Mouse (Mus musculus) heart, embryonic 10.5 days (tissue): ENCODE measurements at regions not wholly inside any gene's neighbourhood (a gene's known extent, or its start where the extent isn't known, plus 50 kb on each side); places are given as distances from the start of the nearest gene placed in this dataset.
A peak's percentile ranks its signal among the peaks of the same experiment; 100 is the strongest.

Experiments used
- DNase-seq: peaks from one replicate; pipeline ENCODE4 v3.0.0-alpha.2; 2017; ENCODE audit warnings: low spot score
- H3K27ac ChIP-seq: fragments of 300-500 bp; sonication (generic); 2 replicates; pipeline ENCODE4 v1.5.1; 2016; ENCODE audit warnings: mild to moderate bottlenecking
- H3K27me3 ChIP-seq: fragments of 300-500 bp; sonication (generic); 2 replicates; pipeline ENCODE4 v1.6.1; 2016; ENCODE audit warnings: mild to moderate bottlenecking; ENCODE audit not compliant: poor library complexity, insufficient read depth, severe bottlenecking
- H3K36me3 ChIP-seq: fragments of 300-500 bp; sonication (generic); 2 replicates; pipeline ENCODE4 v1.6.1; 2016; ENCODE audit warnings: mild to moderate bottlenecking, moderate library complexity
- H3K4me1 ChIP-seq: fragments of 300-500 bp; sonication (generic); 2 replicates; pipeline ENCODE4 v1.6.1; 2016; ENCODE audit warnings: mild to moderate bottlenecking
- H3K4me3 ChIP-seq: fragments of 300-500 bp; sonication (generic); 2 replicates; pipeline ENCODE4 v1.5.1; 2016; ENCODE audit warnings: mild to moderate bottlenecking, moderate library complexity
- H3K9me3 ChIP-seq: fragments of 300-500 bp; sonication (generic); 2 replicates; pipeline ENCODE4 v1.6.1; 2016; ENCODE audit warnings: mild to moderate bottlenecking, moderate library complexity
- WGBS: fragments of 180-500 bp; shearing (Covaris S2); methylation state at CpG from one replicate; pipeline ENCODE4 v1.1.7; 2016; 5-methylcytosine and 5-hydroxymethylcytosine counted together

DNA sequence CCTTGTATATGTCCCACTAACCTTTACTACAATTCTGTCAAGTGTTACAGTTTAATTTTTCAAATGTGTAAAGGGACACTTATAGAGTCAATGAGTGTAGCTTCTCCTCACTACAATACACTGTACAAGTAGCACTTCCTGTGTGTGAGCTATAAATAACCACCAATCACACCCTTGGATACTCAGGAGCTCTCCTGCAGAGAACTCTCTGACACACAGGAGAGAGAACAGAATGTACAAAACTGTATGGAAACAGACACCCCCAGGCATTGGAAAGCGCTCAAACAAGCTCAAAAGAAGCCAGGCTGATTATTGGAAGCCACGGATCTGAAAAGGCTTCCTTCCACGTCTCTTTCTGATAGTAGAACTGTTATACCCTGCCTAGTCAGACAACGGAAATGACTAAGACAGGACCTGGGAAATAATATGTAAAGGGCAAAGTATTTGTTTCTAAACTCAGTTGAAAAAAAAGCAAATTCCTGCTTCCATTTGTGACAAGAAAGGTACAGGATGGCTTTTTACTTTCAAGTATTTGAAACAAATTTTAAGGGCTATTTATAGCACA lies 122.9 kb upstream of the Arhgap18 start:
- DNase-seq = no peak
- 65% methylated on average over 4 of the region's 4 CpGs for WGBS

GRCm38 (mm10) chr10:26632266-26632665 lies 121.0 kb upstream of the Arhgap18 start:
- no peak for DNase-seq
- H3K4me1 ChIP-seq = no peaks in the 10 kb centered on the region
- no peaks in the 10 kb centered on the region for H3K27me3 ChIP-seq
- no peaks in the 10 kb centered on the region for H3K36me3 ChIP-seq
- H3K9me3 ChIP-seq = no peaks in the 10 kb centered on the region
- no peak overlapping the region for H3K27ac ChIP-seq
- no peak overlapping the region for H3K4me3 ChIP-seq
- 80% methylated on average over 5 of the region's 5 CpGs for WGBS

More for the DNA sequence above, 122.9 kb upstream of the Arhgap18 start:
- no peaks in the 10 kb centered on the region for H3K36me3 ChIP-seq
- no peak overlapping the region for H3K27ac ChIP-seq
- H3K4me1 ChIP-seq = no peaks in the 10 kb centered on the region
- H3K9me3 ChIP-seq = no peaks in the 10 kb centered on the region
- no peak overlapping the region for H3K4me3 ChIP-seq
- H3K27me3 ChIP-seq = no peaks in the 10 kb centered on the region

- H3K9me3 ChIP-seq = no peaks in the 10 kb centered on the region
- H3K4me1 ChIP-seq = no peaks in the 10 kb centered on the region
- H3K27ac ChIP-seq = no peak overlapping the region
- no peaks in the 10 kb centered on the region for H3K27me3 ChIP-seq
- no peaks in the 10 kb centered on the region for H3K36me3 ChIP-seq
- WGBS = 48% methylated on average over 3 of the region's 3 CpGs
- no peak overlapping the region for H3K4me3 ChIP-seq
- no peak for DNase-seq
These were observed 115.8 kb upstream of the Arhgap18 start for GRCm38 (mm10) chr10:26637459-26637858.

- H3K4me3 ChIP-seq = no peak overlapping the region
- no peaks in the 10 kb centered on the region for H3K27me3 ChIP-seq
- H3K4me1 ChIP-seq = no peaks in the 10 kb centered on the region
- no peaks in the 10 kb centered on the region for H3K36me3 ChIP-seq
- H3K9me3 ChIP-seq = no peaks in the 10 kb centered on the region
- no peak for DNase-seq
- 60% methylated on average over 4 of the region's 4 CpGs for WGBS
- no peak overlapping the region for H3K27ac ChIP-seq
These were observed 115.2 kb upstream of the Arhgap18 start for GRCm38 (mm10) chr10:26638056-26638455.

DNA sequence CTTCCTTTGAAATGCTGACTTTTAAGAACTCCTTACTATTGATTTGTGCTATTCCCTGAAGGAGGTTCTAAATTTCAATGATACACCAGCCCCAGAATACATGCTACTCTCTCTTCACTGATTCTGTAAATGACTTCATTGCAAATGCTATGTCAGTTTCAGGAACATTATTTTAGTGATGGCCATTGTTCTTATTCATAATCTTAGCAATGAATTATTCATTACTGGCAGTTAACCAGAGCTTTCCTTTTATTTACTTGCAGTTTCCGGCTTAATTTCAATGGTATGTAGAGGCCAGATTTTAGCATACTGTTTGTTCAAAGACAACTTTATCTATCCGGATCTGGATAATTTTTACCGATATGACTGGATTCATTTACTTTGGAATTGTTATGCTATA lies 114.1 kb upstream of the Arhgap18 start:
- H3K4me1 ChIP-seq = no peaks in the 10 kb centered on the region
- H3K9me3 ChIP-seq = no peaks in the 10 kb centered on the region
- WGBS = 91% methylated on average over 3 of the region's 3 CpGs
- no peaks in the 10 kb centered on the region for H3K27me3 ChIP-seq
- DNase-seq = no peak
- no peaks in the 10 kb centered on the region for H3K36me3 ChIP-seq
- H3K4me3 ChIP-seq = no peak overlapping the region
- no peak overlapping the region for H3K27ac ChIP-seq

DNA sequence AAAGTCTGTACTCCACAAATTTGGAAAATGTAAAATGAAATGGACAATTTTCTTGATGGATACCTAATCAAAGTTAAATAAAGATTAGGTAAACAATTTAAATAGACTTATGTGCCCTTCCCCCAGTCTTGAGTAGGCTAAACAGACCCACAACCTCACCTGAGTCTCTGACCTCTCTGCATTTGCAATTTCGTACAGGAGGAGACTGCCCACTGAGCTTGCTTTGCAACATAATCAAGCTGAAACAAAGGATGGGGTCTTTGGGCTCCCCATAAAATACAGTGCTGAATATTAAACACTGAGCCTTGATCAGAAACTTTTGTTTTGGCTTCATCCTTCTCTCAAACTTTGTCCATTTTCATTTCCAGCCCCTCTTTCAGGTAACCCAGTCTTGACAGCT lies 100.1 kb upstream of the Arhgap18 start:
- no peaks in the 10 kb centered on the region for H3K27me3 ChIP-seq
- no peaks in the 10 kb centered on the region for H3K4me1 ChIP-seq
- no peak for DNase-seq
- H3K36me3 ChIP-seq = no peaks in the 10 kb centered on the region
- no peak overlapping the region for H3K27ac ChIP-seq
- 73% methylated on average over 1 of the region's 1 CpGs for WGBS
- no peaks in the 10 kb centered on the region for H3K9me3 ChIP-seq
- H3K4me3 ChIP-seq = no peak overlapping the region

DNA sequence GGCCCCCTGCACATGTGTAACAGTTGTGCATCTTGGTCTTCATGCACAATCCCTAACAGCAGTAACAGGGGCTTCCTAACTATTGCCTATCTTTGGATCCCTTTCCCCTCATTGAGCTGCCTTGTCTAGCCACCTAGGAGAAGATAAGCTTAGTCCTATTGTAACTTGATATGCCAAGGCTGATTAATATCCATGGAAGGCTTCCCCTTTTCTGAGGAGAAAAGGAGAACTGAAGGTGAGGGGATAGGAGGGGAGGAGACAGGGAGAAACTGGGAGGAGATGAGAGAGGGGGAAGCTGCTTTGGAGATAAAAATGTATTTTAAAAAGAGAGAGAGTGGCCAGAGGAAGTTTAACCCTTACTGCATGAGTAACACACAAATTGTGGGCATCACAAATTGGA lies 89.0 kb upstream of the Arhgap18 start:
- Histone ChIP-seq H3K4me3 (no peak overlapping the region), H3K27ac (no peak overlapping the region), H3K27me3 (no peaks in the 10 kb centered on the region), H3K9me3 (no peaks in the 10 kb centered on the region), H3K36me3 (no peaks in the 10 kb centered on the region), H3K4me1 (no peaks in the 10 kb centered on the region)
- DNase-seq = no peak

GRCm38 (mm10) chr10:26679500-26680227 lies 73.6 kb upstream of the Arhgap18 start:
- Histone ChIP-seq H3K4me3 (no peak overlapping the region), H3K36me3 (no peaks in the 10 kb centered on the region), H3K27me3 (no peaks in the 10 kb centered on the region), H3K27ac (no peak overlapping the region), H3K9me3 (no peaks in the 10 kb centered on the region), H3K4me1 (no peaks in the 10 kb centered on the region)
- 47% methylated on average over 4 of the region's 4 CpGs for WGBS
- no peak for DNase-seq

- no peak for DNase-seq
- peaks cover 9% of the 10 kb centered on the region; the same call in 1 of the 2 replicates for H3K27me3 ChIP-seq
- WGBS = 74% methylated on average over 2 of the region's 2 CpGs
- no peaks in the 10 kb centered on the region for H3K36me3 ChIP-seq
- H3K4me3 ChIP-seq = peak overlapping the region; percentile 63
- H3K27ac ChIP-seq = no peak overlapping the region
- 0 out of 2 replicates have a peak, but pooled peaks cover 5% of the 10 kb centered on the region for H3K4me1 ChIP-seq
- no peaks in the 10 kb centered on the region for H3K9me3 ChIP-seq
These were observed 58.5 kb upstream of the Arhgap18 start for GRCm38 (mm10) chr10:26694761-26695160.

DNA sequence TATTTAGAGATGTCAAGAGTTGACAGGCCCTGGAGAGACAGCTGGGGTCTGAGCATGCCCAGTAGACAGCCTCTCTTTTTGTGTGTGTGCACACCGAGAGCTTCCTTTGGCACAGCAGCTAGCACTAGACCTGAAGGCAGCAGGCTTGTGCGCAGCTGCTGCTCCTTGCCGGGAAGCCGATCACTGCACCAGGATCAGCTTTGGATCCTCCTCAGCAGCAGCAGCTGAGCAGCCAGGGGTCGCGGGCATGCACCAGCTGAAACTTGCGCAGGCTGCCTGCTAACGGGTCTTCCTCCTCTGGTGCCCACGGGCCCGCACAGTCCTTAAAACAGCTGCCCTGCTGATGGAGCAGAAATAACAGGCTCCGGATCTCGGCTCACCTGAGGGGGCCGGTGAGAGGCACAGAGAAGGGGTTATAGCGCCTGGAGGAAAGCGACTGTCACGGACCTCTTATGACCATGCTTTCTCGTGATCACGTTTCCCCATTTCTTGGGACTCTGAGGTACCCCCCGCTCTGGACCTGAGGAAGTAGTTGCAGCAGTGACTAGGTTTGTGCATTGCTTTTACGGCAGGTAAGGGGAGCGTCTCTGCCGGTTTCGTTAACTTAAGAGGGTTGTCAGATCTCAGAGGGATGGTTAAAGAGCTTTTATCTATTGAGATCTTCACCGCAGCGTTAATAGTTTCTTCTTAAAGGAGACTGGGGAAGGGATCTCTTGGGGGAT lies 57.8 kb upstream of the Arhgap18 start:
- Histone ChIP-seq H3K4me1 (0 out of 2 replicates have a peak, but pooled peaks cover 5% of the 10 kb centered on the region), H3K4me3 (peak overlapping the region; percentile 63), H3K9me3 (no peaks in the 10 kb centered on the region), H3K36me3 (no peaks in the 10 kb centered on the region), H3K27ac (peak overlapping the region; percentile 47; the same call in 1 of the 2 replicates), H3K27me3 (peaks cover 9% of the 10 kb centered on the region; the same call in 1 of the 2 replicates)
- 3% methylated on average over 25 of the region's 25 CpGs for WGBS
- DNase-seq = peak; percentile 77
